Mouse (Mus musculus) inflammation-experienced regulatory T-cells (primary cell): Measurements from ENCODE around the gene Prdm15. TPM values are rescaled to one million over a fixed set of nuclear protein-coding genes. Genes with fewer than 3 reads are reported as not detected.

ENCODE experiments used
- polyA plus RNA-seq, 2 experiments: library from polyadenylated mRNA; unstranded; fragments of 100-300 nt; shearing (Covaris generic); gene quantifications; one replicate each; pipeline ENCODE4 v1.2.1; 2017

The Prdm15 gene
- polyA plus RNA-seq: 10 to 100 TPM; 21.9 to 45.7 TPM

DNA sequence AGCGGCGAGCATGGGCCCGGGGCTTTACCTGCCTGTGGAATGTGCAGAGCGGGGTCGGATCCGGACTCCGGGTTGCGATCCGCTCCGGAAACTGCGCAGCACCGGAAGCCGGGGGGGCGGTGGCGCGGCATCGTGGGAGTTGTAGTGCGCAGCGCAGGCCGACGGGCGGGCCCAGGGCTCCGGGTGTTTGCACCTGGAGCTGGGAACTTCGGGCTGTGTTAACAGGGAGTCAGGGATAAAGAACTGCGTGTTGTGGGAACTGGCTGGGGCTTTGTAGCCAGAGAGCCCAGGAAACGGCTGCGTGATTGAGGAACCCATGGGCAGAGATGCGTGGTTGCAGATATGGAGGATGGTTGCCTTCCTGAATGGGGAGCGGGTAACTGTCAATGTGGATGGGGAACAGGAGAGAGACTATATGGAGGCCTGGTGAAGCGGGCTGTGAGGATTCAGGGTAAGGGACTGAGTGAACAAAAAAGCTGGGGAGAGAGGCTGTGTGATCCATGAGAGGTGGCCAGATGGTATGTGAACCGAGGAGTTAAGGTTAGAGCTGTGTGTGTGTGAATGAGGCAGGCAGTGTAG is at the start of gene Prdm15:
Prdm15 (minus strand) TSS at position 110 of the 579 bp plus-strand sequence.

DNA sequence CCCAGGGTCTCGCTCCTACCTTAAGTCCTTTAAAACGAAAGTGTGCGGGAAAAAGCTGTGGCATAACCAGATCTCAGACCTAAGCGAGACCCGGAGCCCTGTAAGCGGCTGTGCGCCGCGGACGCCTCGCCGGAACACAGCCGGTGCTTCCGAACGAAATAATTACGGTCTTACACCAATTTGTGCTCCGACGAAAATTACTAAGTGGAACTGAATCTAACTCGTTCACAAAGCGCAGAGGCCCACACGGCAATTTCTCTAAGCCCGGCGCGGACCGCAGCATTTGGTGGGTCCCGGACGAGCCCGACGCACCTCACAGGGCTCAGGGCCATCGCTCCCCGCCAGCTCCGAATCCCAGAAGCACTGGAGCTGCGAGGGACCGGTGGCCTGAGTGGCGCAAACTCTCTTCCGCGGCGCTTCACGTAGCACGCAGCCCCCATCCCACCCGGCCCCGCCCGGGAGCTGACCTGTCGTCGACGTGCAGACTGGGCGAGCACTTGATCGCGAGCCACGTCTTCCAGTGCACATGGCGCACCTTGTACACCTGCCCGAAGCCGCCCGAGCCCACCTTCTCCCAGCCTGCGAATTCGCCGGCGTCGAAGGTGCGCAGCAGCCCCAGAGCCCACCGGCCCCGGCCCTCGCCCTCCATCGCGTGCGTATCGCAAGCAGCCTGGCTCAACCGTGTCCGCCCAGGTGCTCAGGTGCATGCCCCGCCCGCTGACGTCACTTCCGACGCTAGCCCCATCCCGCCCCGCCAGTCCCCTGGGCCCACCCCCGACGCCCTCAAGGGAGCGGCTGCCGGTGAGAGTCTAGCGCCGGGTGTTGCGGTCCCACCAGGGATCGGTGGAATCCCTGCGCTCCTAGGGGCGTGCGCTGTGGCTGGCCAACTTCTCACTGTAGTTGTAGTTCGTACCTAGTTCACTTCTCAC is 88.3 kb downstream of the Prdm15 start, which contains the start of gene Ripk4:
Ripk4 (minus strand) TSS at position 727 of the 929 bp plus-strand sequence.

Other genes starting within 250 kb of the Prdm15 start
- gene Tmprss2, start 240.7 kb downstream of the Prdm15 start, polyA plus RNA-seq: 1 to 10 TPM; 1.1 to 1.3 TPM
- under 1 TPM; 0.24 to 0.99 TPM for gene Ripk4, start 88.1 kb downstream of the Prdm15 start, polyA plus RNA-seq
- gene C2cd2, start 110.7 kb upstream of the Prdm15 start, polyA plus RNA-seq: 10 to 100 TPM; 13.8 to 14.4 TPM
- gene Zbtb21, start 110.8 kb upstream of the Prdm15 start, polyA plus RNA-seq: 10 to 100 TPM; 12.5 to 18.2 TPM
- gene B230307C23Rik, start 145.5 kb upstream of the Prdm15 start, polyA plus RNA-seq: 10 to 100 TPM; 29.5 to 38.7 TPM
- 10 to 100 TPM; 15.6 to 19.5 TPM for gene A630089N07Rik, start 230.6 kb upstream of the Prdm15 start, polyA plus RNA-seq